Mouse (Mus musculus): ENCODE data around the gene Vps41. TPM values are rescaled to one million over a fixed set of nuclear protein-coding genes. Genes with fewer than 3 reads are reported as not detected.

Gene Vps41
- total RNA-seq (2017): 59.5 to 108 TPM (median 63.7 TPM) in 3 replicates

GRCm38 (mm10) chr13:18717185-18717584, at the start of gene Vps41:
TSS of gene Vps41 (plus strand) at chr13:18717286.
- ATAC-seq (replicated peaks; ENCODE audit: insufficient number of reproducible peaks, low FRiP score, low TSS enrichment, poor library complexity, severe bottlenecking): peak; percentile 98

DNA sequence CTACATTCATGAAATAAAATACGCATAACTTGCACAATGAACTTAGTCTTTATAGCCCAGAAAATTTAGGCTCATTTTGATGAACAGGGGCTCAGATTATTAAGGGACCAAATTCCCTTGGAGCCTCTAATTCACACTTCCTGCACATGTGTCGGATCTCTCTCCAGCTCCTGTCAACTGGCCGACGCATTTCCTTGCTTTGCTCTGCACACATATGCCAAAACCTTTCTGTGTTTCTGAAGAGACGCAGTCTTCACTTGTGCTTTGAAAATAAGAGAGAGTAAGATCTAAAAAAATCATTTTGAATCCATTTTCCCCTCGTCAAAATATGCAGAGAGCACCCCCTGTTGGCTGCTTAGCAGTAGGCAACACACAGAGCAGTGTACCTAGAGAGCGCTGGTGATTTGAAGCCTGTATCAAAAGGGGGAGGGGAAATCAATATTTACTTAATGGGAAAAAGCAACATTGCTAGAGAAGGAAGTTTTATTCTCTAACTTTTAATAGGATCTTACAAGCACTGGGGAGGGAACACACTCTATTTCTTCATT, 18.5 kb upstream of the Vps41 start:
- ATAC-seq (replicated peaks; ENCODE audit: insufficient number of reproducible peaks, low FRiP score, low TSS enrichment, poor library complexity, severe bottlenecking): no peak

DNA sequence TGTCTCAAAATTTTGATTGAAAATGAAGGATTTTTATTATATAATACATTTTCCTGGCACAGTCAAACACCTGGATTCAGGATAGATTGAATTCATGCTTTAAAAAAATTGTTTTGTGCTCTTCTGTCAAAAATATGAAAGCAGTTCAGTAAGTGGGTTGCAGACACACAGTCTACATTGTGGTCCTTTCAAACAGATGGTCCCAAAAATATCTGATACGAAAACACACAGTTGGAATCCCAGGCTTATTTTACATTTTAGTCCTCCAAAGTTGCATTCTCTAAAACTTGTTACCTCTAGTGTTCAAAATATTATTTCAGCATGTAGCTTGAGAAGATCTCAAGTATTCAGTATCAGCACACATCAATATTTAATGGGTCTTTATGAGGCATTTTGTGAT, 5.4 kb upstream of the Vps41 start:
- ATAC-seq (replicated peaks; ENCODE audit: insufficient number of reproducible peaks, low FRiP score, low TSS enrichment, poor library complexity, severe bottlenecking): no peak

- no peak for ATAC-seq (replicated peaks; ENCODE audit: insufficient number of reproducible peaks, low FRiP score, low TSS enrichment, poor library complexity, severe bottlenecking)
Observed at GRCm38 (mm10) chr13:18716707-18717106, 379 bp upstream of the Vps41 start.

DNA sequence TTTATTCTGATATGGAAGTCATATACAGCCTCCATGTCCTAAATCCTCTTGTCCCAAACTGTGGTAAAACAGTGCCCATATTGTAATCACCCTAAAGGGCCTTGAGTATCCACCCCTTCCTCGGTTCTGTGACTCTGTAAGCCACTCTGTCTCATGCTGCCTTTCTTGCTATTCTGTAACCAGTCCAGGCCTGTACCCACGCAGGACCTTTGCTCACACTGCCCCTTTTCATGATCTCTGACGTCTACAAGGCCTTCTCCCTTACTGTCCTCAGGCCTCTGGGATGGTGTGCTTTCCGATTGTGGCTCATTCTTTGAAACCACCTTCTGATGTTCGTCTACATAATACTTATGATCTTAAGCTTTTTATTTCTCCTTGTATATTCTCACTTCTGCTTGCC, 1.4 kb downstream of the Vps41 start:
- ATAC-seq (replicated peaks; ENCODE audit: insufficient number of reproducible peaks, low FRiP score, low TSS enrichment, poor library complexity, severe bottlenecking): no peak

GRCm38 (mm10) chr13:18730666-18731065, 13.6 kb downstream of the Vps41 start:
- ATAC-seq (replicated peaks; ENCODE audit: insufficient number of reproducible peaks, low FRiP score, low TSS enrichment, poor library complexity, severe bottlenecking): no peak

GRCm38 (mm10) chr13:18736590-18736989, 19.5 kb downstream of the Vps41 start:
- no peak for ATAC-seq (replicated peaks; ENCODE audit: insufficient number of reproducible peaks, low FRiP score, low TSS enrichment, poor library complexity, severe bottlenecking)

DNA sequence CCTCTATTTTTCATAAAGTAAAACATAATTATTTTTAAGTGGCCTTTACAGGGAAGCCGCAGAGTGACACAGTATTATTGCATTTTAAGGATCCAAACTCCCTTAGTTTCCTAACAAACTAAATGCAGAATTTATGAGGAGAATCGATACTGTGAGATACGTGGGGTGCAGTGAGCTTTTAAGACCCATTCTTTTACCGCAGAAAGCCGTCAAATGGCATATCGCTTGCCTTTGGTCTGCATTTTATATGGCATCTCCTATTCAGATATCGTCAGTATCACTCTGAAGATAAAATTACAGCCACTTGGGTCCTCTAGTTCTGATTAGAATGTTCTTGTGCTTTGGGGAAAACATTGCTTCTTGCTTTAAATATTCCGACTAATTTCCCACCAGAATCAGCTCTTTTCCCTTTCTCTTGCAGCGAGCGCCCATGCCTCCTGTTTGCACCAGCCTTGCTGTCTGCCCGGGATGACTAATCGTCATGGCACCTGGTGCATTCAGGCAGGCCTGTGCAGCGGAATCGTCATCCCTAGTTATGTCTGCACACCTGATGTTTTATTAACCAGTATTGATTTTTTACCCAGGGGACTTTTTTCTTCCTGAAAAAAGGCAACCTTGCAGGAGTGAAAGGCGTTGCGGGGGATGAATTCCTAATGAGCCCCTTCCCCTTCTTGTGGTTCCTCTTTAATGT, 26.6 kb downstream of the Vps41 start:
- no peak for ATAC-seq (replicated peaks; ENCODE audit: insufficient number of reproducible peaks, low FRiP score, low TSS enrichment, poor library complexity, severe bottlenecking)

- no peak for ATAC-seq (replicated peaks; ENCODE audit: insufficient number of reproducible peaks, low FRiP score, low TSS enrichment, poor library complexity, severe bottlenecking)
Observed at GRCm38 (mm10) chr13:18744266-18744652, 27.2 kb downstream of the Vps41 start.

DNA sequence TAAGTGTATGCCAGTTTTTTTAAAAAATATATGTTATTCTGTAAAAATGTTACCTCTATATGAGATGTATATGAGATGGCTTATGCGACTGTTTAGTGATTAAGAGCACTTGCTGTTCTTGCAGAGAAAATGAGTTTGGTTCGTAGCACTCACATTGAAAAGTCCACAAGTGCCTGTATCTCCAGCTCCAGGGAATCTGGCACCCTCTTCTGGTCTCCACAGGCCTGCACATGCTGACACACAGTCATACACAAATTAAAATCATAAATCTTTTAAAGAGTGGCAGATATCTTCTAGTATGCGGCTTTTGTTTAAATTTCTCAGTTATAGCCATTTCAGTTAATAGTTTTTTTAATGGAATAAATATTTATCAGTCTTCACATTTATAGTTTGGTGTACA, 40.9 kb downstream of the Vps41 start:
- no peak for ATAC-seq (replicated peaks; ENCODE audit: insufficient number of reproducible peaks, low FRiP score, low TSS enrichment, poor library complexity, severe bottlenecking)

GRCm38 (mm10) chr13:18759361-18760056, 42.4 kb downstream of the Vps41 start:
- ATAC-seq (replicated peaks; ENCODE audit: insufficient number of reproducible peaks, low FRiP score, low TSS enrichment, poor library complexity, severe bottlenecking): no peak

- no peak for ATAC-seq (replicated peaks; ENCODE audit: insufficient number of reproducible peaks, low FRiP score, low TSS enrichment, poor library complexity, severe bottlenecking)
Observed at GRCm38 (mm10) chr13:18761452-18761851, 44.4 kb downstream of the Vps41 start.

GRCm38 (mm10) chr13:18767893-18768292, 50.8 kb downstream of the Vps41 start:
- no peak for ATAC-seq (replicated peaks; ENCODE audit: insufficient number of reproducible peaks, low FRiP score, low TSS enrichment, poor library complexity, severe bottlenecking)

- ATAC-seq (replicated peaks; ENCODE audit: insufficient number of reproducible peaks, low FRiP score, low TSS enrichment, poor library complexity, severe bottlenecking): no peak
Observed at GRCm38 (mm10) chr13:18768495-18768894, 51.4 kb downstream of the Vps41 start.

DNA sequence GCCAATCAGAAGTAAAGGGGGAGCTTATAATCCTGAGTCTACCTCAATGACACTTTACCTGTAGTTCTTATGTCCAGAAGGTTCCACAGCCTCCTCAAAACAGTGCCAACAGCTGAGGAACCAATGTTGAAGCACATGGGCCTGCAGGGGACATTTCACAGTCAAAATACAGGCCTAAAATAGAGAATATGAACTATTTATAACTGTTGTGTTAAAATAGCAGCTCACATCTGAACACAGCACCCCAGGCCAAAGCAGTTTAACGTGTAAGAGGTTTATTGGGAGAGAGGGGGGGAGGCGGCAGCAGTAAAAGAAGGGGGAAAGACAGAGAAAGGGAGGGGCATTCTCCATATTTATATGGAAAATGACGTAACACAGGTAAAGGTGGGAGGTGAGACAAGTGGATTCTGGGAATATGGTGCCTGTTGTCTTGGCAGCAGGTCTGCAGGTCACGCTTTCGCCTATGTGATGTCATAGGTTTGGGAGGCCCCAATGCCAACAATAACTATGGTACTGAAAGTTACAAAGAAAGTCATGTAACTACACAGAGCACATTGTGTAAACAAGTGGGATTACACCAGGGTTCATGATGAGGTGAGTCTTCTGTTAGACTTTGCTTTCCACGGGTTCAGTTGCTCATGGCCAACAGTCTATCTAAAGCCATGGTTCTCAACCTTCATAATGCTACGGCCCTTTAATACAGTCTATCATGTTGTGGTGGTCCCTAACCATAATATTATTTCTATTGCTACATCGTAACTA, 56.5 kb downstream of the Vps41 start:
- ATAC-seq (replicated peaks; ENCODE audit: insufficient number of reproducible peaks, low FRiP score, low TSS enrichment, poor library complexity, severe bottlenecking): no peak

- ATAC-seq (replicated peaks; ENCODE audit: insufficient number of reproducible peaks, low FRiP score, low TSS enrichment, poor library complexity, severe bottlenecking): peak; percentile 53; the same call in 1 of the 2 replicates
Observed at GRCm38 (mm10) chr13:18781250-18781649, 64.2 kb downstream of the Vps41 start.

DNA sequence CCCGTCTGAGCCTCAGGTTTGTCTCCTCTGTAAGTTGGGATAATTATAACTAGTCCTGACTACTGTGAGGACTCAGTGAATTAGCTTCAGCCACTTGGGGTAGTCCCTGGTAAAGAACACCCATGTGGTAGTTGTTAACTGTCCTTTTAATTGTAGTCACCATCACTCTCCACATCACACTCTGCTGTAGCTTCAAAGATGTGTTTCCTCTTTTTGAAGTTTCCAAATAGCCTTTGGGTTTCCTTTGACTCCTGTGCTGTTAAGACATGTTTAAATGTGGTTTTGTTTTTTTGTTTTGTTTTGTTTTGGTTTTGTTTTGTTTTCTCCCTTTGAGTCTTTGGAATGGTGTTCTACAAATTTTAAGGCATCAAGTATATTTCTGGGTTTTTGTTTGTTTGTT, 68.6 kb downstream of the Vps41 start:
- ATAC-seq (replicated peaks; ENCODE audit: insufficient number of reproducible peaks, low FRiP score, low TSS enrichment, poor library complexity, severe bottlenecking): no peak

DNA sequence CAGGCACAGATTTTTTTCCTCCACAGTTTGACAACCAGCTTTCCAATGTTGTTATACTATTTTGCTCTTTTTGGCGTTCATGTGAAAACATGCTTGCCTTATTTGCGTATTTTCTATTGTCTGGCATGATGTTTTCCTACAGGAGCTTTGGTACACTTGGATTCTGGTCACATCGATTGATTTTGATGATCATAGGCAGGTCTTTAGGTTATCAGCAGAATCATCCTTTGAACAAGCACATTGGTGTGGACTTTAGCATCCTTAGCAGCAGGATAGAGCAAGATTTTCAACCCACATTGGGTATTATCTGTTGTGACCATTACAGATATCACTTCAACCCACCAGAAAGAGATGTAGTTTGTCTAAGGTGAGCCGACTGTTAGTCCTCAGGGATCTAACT, 71.0 kb downstream of the Vps41 start:
- ATAC-seq (replicated peaks; ENCODE audit: insufficient number of reproducible peaks, low FRiP score, low TSS enrichment, poor library complexity, severe bottlenecking): no peak

- ATAC-seq (replicated peaks; ENCODE audit: insufficient number of reproducible peaks, low FRiP score, low TSS enrichment, poor library complexity, severe bottlenecking): no peak
Observed at GRCm38 (mm10) chr13:18788689-18789088, 71.6 kb downstream of the Vps41 start.
